Mouse (Mus musculus) T-helper 1 cell (primary cell): ENCODE results near the gene Fancc.

Source experiments
- in situ Hi-C: fragments of 300-600 bp; cut with MboI, MseI; formaldehyde crosslinking; loops from one replicate; pipeline ENCODE4 v1.15.1; 2025; ENCODE audit warnings: high pct_unique_total_duplicates

Fancc gene

GRCm38 (mm10) chr13:63268776-63269175 is 228.3 kb downstream of the Fancc start:
- in situ Hi-C loops = no loop called here

- in situ Hi-C loops = no loop called here
Measured at GRCm38 (mm10) chr13:63268371-63268770, 228.7 kb downstream of the Fancc start.

- in situ Hi-C loops = no loop called here
Measured at GRCm38 (mm10) chr13:63262168-63262957, 234.7 kb downstream of the Fancc start.

GRCm38 (mm10) chr13:63261676-63262075 is 235.4 kb downstream of the Fancc start:
- in situ Hi-C loops = no loop called here

- in situ Hi-C loops = no loop called here
Measured at GRCm38 (mm10) chr13:63260753-63261631, 236.1 kb downstream of the Fancc start.

- in situ Hi-C loops = no loop called here
Measured at GRCm38 (mm10) chr13:63260133-63260532, 236.9 kb downstream of the Fancc start.

- in situ Hi-C loops = loop anchor here (10.0 kb wide), 2 partner anchors 74 to 306 kb away; no protein-coding TSS in a partner anchor
Measured at GRCm38 (mm10) chr13:63258671-63259070, 238.4 kb downstream of the Fancc start.

- in situ Hi-C loops = loop anchor here (10.0 kb wide), 2 partner anchors 73 to 307 kb away; no protein-coding TSS in a partner anchor
Measured at GRCm38 (mm10) chr13:63258167-63258582, 238.9 kb downstream of the Fancc start.

GRCm38 (mm10) chr13:63256807-63257206 is 240.3 kb downstream of the Fancc start:
- in situ Hi-C loops = loop anchor here (10.0 kb wide), 2 partner anchors 72 to 308 kb away; no protein-coding TSS in a partner anchor

- in situ Hi-C loops = loop anchor here (10.0 kb wide), 2 partner anchors 71 to 309 kb away; no protein-coding TSS in a partner anchor
Measured at GRCm38 (mm10) chr13:63256146-63256545, 240.9 kb downstream of the Fancc start.

GRCm38 (mm10) chr13:63255519-63256011 is 241.5 kb downstream of the Fancc start:
- in situ Hi-C loops = loop anchor here (10.0 kb wide), 2 partner anchors 71 to 309 kb away; no protein-coding TSS in a partner anchor

GRCm38 (mm10) chr13:63253886-63254636 is 243.0 kb downstream of the Fancc start:
- in situ Hi-C loops = loop anchor here (10.0 kb wide), 2 partner anchors 69 to 311 kb away; no protein-coding TSS in a partner anchor

- in situ Hi-C loops = loop anchor here (10.0 kb wide), 2 partner anchors 68 to 312 kb away; no protein-coding TSS in a partner anchor
Measured at GRCm38 (mm10) chr13:63253147-63253546, 243.9 kb downstream of the Fancc start.

- in situ Hi-C loops = loop anchor here (10.0 kb wide), 2 partner anchors 68 to 312 kb away; no protein-coding TSS in a partner anchor
Measured at GRCm38 (mm10) chr13:63252295-63253010, 244.6 kb downstream of the Fancc start.

GRCm38 (mm10) chr13:63251118-63251889 is 245.8 kb downstream of the Fancc start:
- in situ Hi-C loops = loop anchor here (10.0 kb wide), 2 partner anchors 67 to 313 kb away; no protein-coding TSS in a partner anchor

- in situ Hi-C loops = loop anchor here (10.0 kb wide), 2 partner anchors 66 to 314 kb away; no protein-coding TSS in a partner anchor
Measured at GRCm38 (mm10) chr13:63250441-63250980, 246.6 kb downstream of the Fancc start.

- in situ Hi-C loops = loop anchor here (10.0 kb wide), 2 partner anchors 65 to 315 kb away; no protein-coding TSS in a partner anchor
Measured at GRCm38 (mm10) chr13:63249741-63250431, 247.2 kb downstream of the Fancc start.

- in situ Hi-C loops = no loop called here
Measured at GRCm38 (mm10) chr13:63249171-63249570, 247.9 kb downstream of the Fancc start.
